Mouse (Mus musculus) kidney, embryonic 14.5 days (tissue): ENCODE measurements around the gene Arhgap31. TPM values are rescaled to one million over a fixed set of nuclear protein-coding genes. Genes with fewer than 3 reads are reported as not detected.
"Not testable (repeated sequence)": the region's sequence is repeated elsewhere in the genome, so short reads cannot be mapped to it uniquely, and the experiment has no call there.

Source experiments
- ATAC-seq: fragments of 200-750 bp; cut with Nextera tagmentation; 2 replicates; pipeline ENCODE4 v1.8.0; 2017; ENCODE audit warnings: moderate number of reproducible peaks, mild to moderate bottlenecking, moderate TSS enrichment, moderate library complexity; ENCODE audit not compliant: low FRiP score, low TSS enrichment
- H3K27ac ChIP-seq: fragments of 300-500 bp; sonication (generic); 2 replicates; pipeline ENCODE4 v1.5.1; 2014; ENCODE audit warnings: low read depth, mild to moderate bottlenecking, low read length, moderate library complexity, mixed read lengths
- H3K27me3 ChIP-seq: fragments of 300-500 bp; sonication (generic); 2 replicates; pipeline ENCODE4 v1.6.1; 2014; ENCODE audit warnings: mild to moderate bottlenecking, low read length; ENCODE audit not compliant: control insufficient read depth, insufficient read depth
- H3K36me3 ChIP-seq: fragments of 300-500 bp; sonication (generic); 2 replicates; pipeline ENCODE4 v1.6.1; 2014; ENCODE audit warnings: low read length, mixed read lengths; ENCODE audit not compliant: control insufficient read depth, insufficient read depth
- H3K4me1 ChIP-seq: fragments of 300-500 bp; sonication (generic); 2 replicates; pipeline ENCODE4 v1.6.1; 2014; ENCODE audit warnings: low read length, mixed read lengths; ENCODE audit not compliant: control insufficient read depth, insufficient read depth
- H3K4me2 ChIP-seq: fragments of 300-500 bp; sonication (generic); replicated peaks from 2 replicates; pipeline ENCODE4 v1.6.1; 2014; ENCODE audit warnings: low read depth, mild to moderate bottlenecking, low read length
- H3K4me3 ChIP-seq: fragments of 300-500 bp; sonication (generic); 2 replicates; pipeline ENCODE4 v1.5.1; 2014; ENCODE audit warnings: mild to moderate bottlenecking, low read length
- H3K9ac ChIP-seq: fragments of 300-500 bp; sonication (generic); 2 replicates; pipeline ENCODE4 v1.6.1; 2014; ENCODE audit warnings: low read depth, mild to moderate bottlenecking, low read length, moderate library complexity
- H3K9me3 ChIP-seq: fragments of 300-500 bp; sonication (generic); 2 replicates; pipeline ENCODE4 v1.6.1; 2016; ENCODE audit warnings: low read length; ENCODE audit not compliant: control insufficient read depth
- WGBS: fragments of 180-500 bp; shearing (Covaris S2); extraction: QIAGEN DNeasy Blood & Tissue Kit; methylation state at CpG from one replicate; pipeline ENCODE4 v1.1.7; 2014; 5-methylcytosine and 5-hydroxymethylcytosine counted together
- polyA plus RNA-seq: library from polyadenylated mRNA; unstranded; fragments of >200 nt; fragmentation: Nextera tagmentation; extraction: Ambion mirVana; gene quantifications from 2 replicates; pipeline ENCODE4 v1.2.1, GENCODE M21; 2014

Arhgap31 gene
- polyA plus RNA-seq, 1 experiment from 2014 or later, result 10.0 TPM

- WGBS, result 90% methylated on average over 2 of the region's 2 CpGs
- Histone ChIP-seq H3K9ac (no peak overlapping the region), H3K27ac (no peak overlapping the region), H3K27me3 (no peaks in the 10 kb centered on the region), H3K4me1 (peaks cover 8% of the 10 kb centered on the region; the same call in 1 of the 2 replicates), H3K9me3 (no peaks in the 10 kb centered on the region), H3K4me3 (no peak overlapping the region), H3K36me3 (no peaks in the 10 kb centered on the region), H3K4me2 (no peak overlapping the region)
- ATAC-seq, result no peak
Measured at GRCm38 (mm10) chr16:38681313-38681712, 31.8 kb downstream of the Arhgap31 start.

- Histone ChIP-seq H3K27me3 (no peaks in the 10 kb centered on the region), H3K9me3 (no peaks in the 10 kb centered on the region), H3K4me1 (peaks cover 8% of the 10 kb centered on the region; the same call in 1 of the 2 replicates), H3K4me3 (no peak overlapping the region; the same call in 1 of the 2 replicates), H3K9ac (0 out of 2 replicates have a peak overlapping the region, but pooled peaks have one; percentile 18), H3K36me3 (no peaks in the 10 kb centered on the region), H3K27ac (peak overlapping the region; percentile 42; the same call in 1 of the 2 replicates), H3K4me2 (peak overlapping the region; percentile 38)
- 21% methylated on average over 12 of the region's 12 CpGs for WGBS
- ATAC-seq, result peak; percentile 62; the same call in 1 of the 2 replicates
Measured at GRCm38 (mm10) chr16:38679431-38680021, 33.5 kb downstream of the Arhgap31 start.

- 44% methylated on average over 8 of the region's 8 CpGs for WGBS
- H3K27me3 ChIP-seq, result no peaks in the 10 kb centered on the region
- H3K4me2 ChIP-seq, result no peak overlapping the region; the same call in 1 of the 2 replicates
- no peak overlapping the region for H3K9ac ChIP-seq
- ATAC-seq, result no peak
- H3K9me3 ChIP-seq, result no peaks in the 10 kb centered on the region
- no peak overlapping the region for H3K4me3 ChIP-seq
- no peak overlapping the region; the same call in 1 of the 2 replicates for H3K27ac ChIP-seq
- H3K36me3 ChIP-seq, result no peaks in the 10 kb centered on the region
- peaks cover 8% of the 10 kb centered on the region; the same call in 1 of the 2 replicates for H3K4me1 ChIP-seq
Measured at GRCm38 (mm10) chr16:38678853-38679252, 34.2 kb downstream of the Arhgap31 start.

- not testable (repeated sequence) for H3K4me2 ChIP-seq, H3K27ac ChIP-seq, H3K4me1 ChIP-seq, H3K9me3 ChIP-seq, ATAC-seq, H3K27me3 ChIP-seq, H3K36me3 ChIP-seq, H3K9ac ChIP-seq, H3K4me3 ChIP-seq
- WGBS, result 67% methylated on average over 2 of the region's 2 CpGs
Measured at GRCm38 (mm10) chr16:38677941-38678340, 35.1 kb downstream of the Arhgap31 start.

- ATAC-seq, result no peak
- H3K4me2 ChIP-seq, result no peak overlapping the region
Measured at GRCm38 (mm10) chr16:38677171-38677570, 35.9 kb downstream of the Arhgap31 start.

GRCm38 (mm10) chr16:38676647-38677046 is 36.4 kb downstream of the Arhgap31 start:
- ATAC-seq, result no peak
- Histone ChIP-seq H3K4me1 (peaks cover 8% of the 10 kb centered on the region; the same call in 1 of the 2 replicates), H3K4me3 (no peak overlapping the region), H3K9ac (no peak overlapping the region), H3K27ac (no peak overlapping the region), H3K27me3 (no peaks in the 10 kb centered on the region), H3K36me3 (no peaks in the 10 kb centered on the region), H3K4me2 (no peak overlapping the region), H3K9me3 (no peaks in the 10 kb centered on the region)
- WGBS, result 95% methylated on average over 4 of the region's 4 CpGs

More at GRCm38 (mm10) chr16:38677171-38677570, 35.9 kb downstream of the Arhgap31 start:
- Histone ChIP-seq H3K9ac (no peak overlapping the region), H3K27ac (no peak overlapping the region), H3K4me3 (no peak overlapping the region), H3K36me3 (no peaks in the 10 kb centered on the region), H3K27me3 (no peaks in the 10 kb centered on the region), H3K4me1 (peaks cover 8% of the 10 kb centered on the region; the same call in 1 of the 2 replicates), H3K9me3 (no peaks in the 10 kb centered on the region)
- 91% methylated on average over 6 of the region's 6 CpGs for WGBS

GRCm38 (mm10) chr16:38675600-38676335 is 37.3 kb downstream of the Arhgap31 start:
- Histone ChIP-seq H3K4me1 (peaks cover 8% of the 10 kb centered on the region; the same call in 1 of the 2 replicates), H3K36me3 (no peaks in the 10 kb centered on the region), H3K4me3 (no peak overlapping the region), H3K4me2 (no peak overlapping the region), H3K27me3 (no peaks in the 10 kb centered on the region), H3K9me3 (no peaks in the 10 kb centered on the region), H3K27ac (no peak overlapping the region), H3K9ac (no peak overlapping the region)
- WGBS, result 75% methylated on average over 9 of the region's 9 CpGs
- ATAC-seq, result no peak

- no peak overlapping the region for H3K4me3 ChIP-seq
- no peak overlapping the region for H3K9ac ChIP-seq
- no peaks in the 10 kb centered on the region for H3K9me3 ChIP-seq
- H3K27ac ChIP-seq, result no peak overlapping the region
- peaks cover 7% of the 10 kb centered on the region; the same call in 1 of the 2 replicates for H3K4me1 ChIP-seq
- H3K36me3 ChIP-seq, result no peaks in the 10 kb centered on the region
- no peak for ATAC-seq
- WGBS, result 86% methylated on average over 11 of the region's 11 CpGs
- no peak overlapping the region for H3K4me2 ChIP-seq
- no peaks in the 10 kb centered on the region for H3K27me3 ChIP-seq
Measured at GRCm38 (mm10) chr16:38674891-38675290, 38.2 kb downstream of the Arhgap31 start.

GRCm38 (mm10) chr16:38673511-38673910 is 39.6 kb downstream of the Arhgap31 start:
- no peaks in the 10 kb centered on the region for H3K9me3 ChIP-seq
- H3K27me3 ChIP-seq, result no peaks in the 10 kb centered on the region
- no peak overlapping the region for H3K27ac ChIP-seq
- no peaks in the 10 kb centered on the region for H3K4me1 ChIP-seq
- H3K36me3 ChIP-seq, result no peaks in the 10 kb centered on the region
- no peak overlapping the region for H3K4me2 ChIP-seq
- no peak overlapping the region for H3K9ac ChIP-seq
- ATAC-seq, result peak; percentile 20; the same call in 1 of the 2 replicates
- no peak overlapping the region for H3K4me3 ChIP-seq
- 82% methylated on average over 15 of the region's 15 CpGs for WGBS
